Comparison of ENCODE assay signal across 8 mouse cellular contexts in the genomic region with DNA sequence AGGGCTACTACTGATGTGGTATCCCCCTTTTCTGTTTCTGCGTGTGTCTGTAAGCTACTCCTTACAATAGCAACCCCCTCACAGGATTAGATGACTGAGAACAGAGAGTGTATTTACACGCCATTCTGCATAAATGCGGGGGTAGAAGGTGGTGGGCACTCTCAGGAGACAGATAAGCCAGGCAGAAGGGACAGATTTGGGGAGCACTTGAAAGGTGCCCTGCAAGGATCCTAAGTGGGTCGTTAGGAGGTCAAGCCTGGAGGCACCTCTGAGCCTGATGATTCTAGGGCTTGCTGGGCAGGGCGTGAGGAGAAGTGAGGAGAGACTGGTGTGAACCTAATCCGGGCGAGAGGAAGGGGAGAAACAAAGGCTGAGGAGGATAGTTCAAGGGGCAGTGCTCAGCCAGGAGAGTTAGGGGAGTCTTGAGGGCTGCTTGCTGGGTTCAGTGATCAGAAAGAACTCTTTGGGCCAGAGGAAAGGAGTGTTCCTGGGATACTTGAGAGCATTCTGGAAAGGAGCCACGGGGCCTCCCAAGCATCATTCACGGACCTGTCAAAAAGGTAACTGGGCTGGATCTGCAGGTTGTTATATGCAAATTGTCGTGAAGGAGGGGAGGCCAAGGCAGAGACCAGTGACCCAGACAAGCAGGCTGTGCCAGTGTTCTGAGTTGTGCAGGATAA. TPM values are rescaled to one million over a fixed set of nuclear protein-coding genes. Genes with fewer than 3 reads are reported as not detected.
DNase-seq lines count a peak whose midpoint lies in the region; ATAC-seq and TF ChIP-seq lines count a peak whose summit lies in the region.

No protein-coding gene starts in this region.

- 14% methylated on average over 10 of the region's 10 CpGs for WGBS in heart, postnatal 0 days
- 20% methylated on average over 10 of the region's 10 CpGs for WGBS in liver, embryonic 11.5 days
- 19% methylated on average over 10 of the region's 10 CpGs for WGBS in neural tube, embryonic 11.5 days

- H3K4me1 ChIP-seq in heart, postnatal 0 days (ENCODE audit: control insufficient read depth, insufficient read depth): peaks cover 9% of the 10 kb centered on the region
- H3K4me1 ChIP-seq in liver, embryonic 11.5 days (replicated peaks; ENCODE audit: control insufficient read depth, insufficient read depth, low read length): peaks cover 9% of the 10 kb centered on the region
- peaks cover 6% of the 10 kb centered on the region; the same call in 1 of the 2 replicates for H3K4me1 ChIP-seq in neural tube, embryonic 11.5 days (ENCODE audit: control insufficient read depth, insufficient read depth, low read length)

- no peak for TF ChIP-seq CTCF in gastrocnemius, adult 2 months (IDR thresholded peaks at IDR 0.05)
- no peak for TF ChIP-seq CTCF in heart, postnatal 0 days (IDR thresholded peaks at IDR 0.05; ENCODE audit: low read depth)

- peak overlapping the region; percentile 82 for H3K4me2 ChIP-seq in heart, postnatal 0 days (ENCODE audit: low read depth, low read length)
- peak overlapping the region; percentile 73 for H3K4me2 ChIP-seq in liver, embryonic 11.5 days
- H3K4me2 ChIP-seq in neural tube, embryonic 11.5 days (ENCODE audit: low read depth): peak overlapping the region; percentile 79

- no peak for ATAC-seq in heart, postnatal 0 days (ENCODE audit: insufficient read depth, low read depth)
- ATAC-seq in liver, embryonic 11.5 days (replicated peaks; ENCODE audit: low FRiP score): no peak
- no peak for ATAC-seq in neural tube, embryonic 11.5 days (ENCODE audit: insufficient read depth, low FRiP score, low TSS enrichment)

- H3K9me3 ChIP-seq in heart, postnatal 0 days (replicated peaks; ENCODE audit: control insufficient read depth, low read length): no peaks in the 10 kb centered on the region
- no peaks in the 10 kb centered on the region for H3K9me3 ChIP-seq in liver, embryonic 11.5 days (ENCODE audit: control insufficient read depth, low read length)
- no peaks in the 10 kb centered on the region for H3K9me3 ChIP-seq in neural tube, embryonic 11.5 days (ENCODE audit: control insufficient read depth, low read length)

- no peak for TF ChIP-seq EP300 in heart, postnatal 0 days (IDR thresholded peaks at IDR 0.05; ENCODE audit: low read depth)

- peak overlapping the region; percentile 92 for H3K27ac ChIP-seq in gastrocnemius, adult 2 months
- H3K27ac ChIP-seq in heart, postnatal 0 days (ENCODE audit: low read depth): no peak overlapping the region
- H3K27ac ChIP-seq in liver, embryonic 11.5 days (ENCODE audit: low read depth, low read length): no peak overlapping the region
- no peak overlapping the region; the same call in 1 of the 2 replicates for H3K27ac ChIP-seq in neural tube, embryonic 11.5 days (ENCODE audit: low read depth, low read length)

- no peaks in the 10 kb centered on the region for H3K27me3 ChIP-seq in heart, postnatal 0 days (ENCODE audit: control insufficient read depth, insufficient read depth, low read length)
- H3K27me3 ChIP-seq in liver, embryonic 11.5 days (replicated peaks; ENCODE audit: control insufficient read depth, insufficient read depth, low read length): no peaks in the 10 kb centered on the region
- no peaks in the 10 kb centered on the region for H3K27me3 ChIP-seq in neural tube, embryonic 11.5 days (ENCODE audit: control insufficient read depth, insufficient read depth, low read length)

- peak overlapping the region; percentile 72 for H3K9ac ChIP-seq in heart, postnatal 0 days (replicated peaks; ENCODE audit: low read depth, low read length)
- H3K9ac ChIP-seq in liver, embryonic 11.5 days (ENCODE audit: low read depth, low read length): peak overlapping the region; percentile 87
- peak overlapping the region; percentile 84 for H3K9ac ChIP-seq in neural tube, embryonic 11.5 days (ENCODE audit: low read length)

- H3K36me3 ChIP-seq in heart, postnatal 0 days (replicated peaks; ENCODE audit: control insufficient read depth, insufficient read depth, low read length): peaks cover 30% of the 10 kb centered on the region
- H3K36me3 ChIP-seq in liver, embryonic 11.5 days (ENCODE audit: control insufficient read depth, insufficient read depth, low read length): peaks cover 30% of the 10 kb centered on the region
- H3K36me3 ChIP-seq in neural tube, embryonic 11.5 days (ENCODE audit: control insufficient read depth, insufficient read depth, low read length): peaks cover 19% of the 10 kb centered on the region

- intact Hi-C loops in gastrocnemius, adult 2 months (cut with DNase I): loop anchor here (10.0 kb wide), 1 partner anchor 388 kb away; no protein-coding TSS in a partner anchor
- intact Hi-C loops in gastrocnemius, postnatal 36 days (cut with DNase I): loop anchor here (5.0 kb wide), 1 partner anchor 90 kb away; no protein-coding TSS in a partner anchor

- DNase-seq in gastrocnemius, adult 2 months: no peak
- DNase-seq in gastrocnemius, postnatal 36 days: no peak
- DNase-seq in Muller cell, postnatal 12 days (ENCODE audit: inconsistent ontology term): peak; percentile 9
- no peak for DNase-seq in heart, postnatal 0 days (ENCODE audit: low spot score)
- no peak for DNase-seq in liver, embryonic 11.5 days (ENCODE audit: low spot score)
- no peak for DNase-seq in neural tube, embryonic 11.5 days (ENCODE audit: low spot score)
- no peak for DNase-seq in spleen, postnatal 36 days (ENCODE audit: low spot score in 2 of 2)
- DNase-seq in thymus, adult 18-20 months: no peak

- H3K4me3 ChIP-seq in gastrocnemius, adult 2 months: peak overlapping the region; percentile 95
- peak overlapping the region; percentile 64 for H3K4me3 ChIP-seq in heart, postnatal 0 days (ENCODE audit: low read depth, low read length)
- peak overlapping the region; percentile 80 for H3K4me3 ChIP-seq in liver, embryonic 11.5 days (ENCODE audit: low read depth, low read length)
- peak overlapping the region; percentile 66 for H3K4me3 ChIP-seq in neural tube, embryonic 11.5 days (ENCODE audit: low read depth, low read length)

RNA-seq across cellular contexts. Expression of a gene that starts 0.9 kb away (rescaled TPM):
- 1 to 10 TPM; 1.8 to 2.9 TPM for total RNA-seq in gastrocnemius, adult 2 months (2021)
- 1 to 10 TPM; 2.3 TPM for total RNA-seq in gastrocnemius, postnatal 36 days (2021)
- total RNA-seq in heart, postnatal 0 days (2014; rRNA removed; ENCODE audit: low replicate concordance): 6.3 and 7.9 TPM in 2 replicates
- 3.6 and 3.9 TPM in 2 replicates for polyA plus RNA-seq in heart, postnatal 0 days (2015; fragmentation: Nextera tagmentation; extraction: Ambion mirVana)
- 7.5 and 8.7 TPM in 2 replicates for polyA plus RNA-seq in liver, embryonic 11.5 days (2014; fragmentation: Nextera tagmentation; extraction: Ambion mirVana)
- polyA plus RNA-seq in neural tube, embryonic 11.5 days (2014; fragmentation: Nextera tagmentation; extraction: Ambion mirVana): 11.0 and 11.6 TPM in 2 replicates

RNA-seq across cellular contexts. Expression of a gene that starts 12.8 kb away (rescaled TPM):
- total RNA-seq in gastrocnemius, adult 2 months (2021): 1 to 10 TPM in 1 of 2 experiments, under 1 TPM in 1; 0.26 to 1.0 TPM
- under 1 TPM; 0.13 to 0.89 TPM for total RNA-seq in gastrocnemius, postnatal 36 days (2021)
- not detected in 2 replicates for total RNA-seq in heart, postnatal 0 days (2014; rRNA removed; ENCODE audit: low replicate concordance)
- 0.41 and 0.56 TPM in 2 replicates for polyA plus RNA-seq in heart, postnatal 0 days (2015; fragmentation: Nextera tagmentation; extraction: Ambion mirVana)
- polyA plus RNA-seq in liver, embryonic 11.5 days (2014; fragmentation: Nextera tagmentation; extraction: Ambion mirVana): 0.79 and 0.90 TPM in 2 replicates
- polyA plus RNA-seq in neural tube, embryonic 11.5 days (2014; fragmentation: Nextera tagmentation; extraction: Ambion mirVana): 0.34 TPM in 1 of 2 replicates, not detected in the other

RNA-seq across cellular contexts. Expression of a gene that starts 17.5 kb away (rescaled TPM):
- not detected for total RNA-seq in gastrocnemius, adult 2 months (2021)
- total RNA-seq in gastrocnemius, postnatal 36 days (2021): not detected
- not detected in 2 replicates for total RNA-seq in heart, postnatal 0 days (2014; rRNA removed; ENCODE audit: low replicate concordance)
- not detected in 2 replicates for polyA plus RNA-seq in heart, postnatal 0 days (2015; fragmentation: Nextera tagmentation; extraction: Ambion mirVana)
- polyA plus RNA-seq in liver, embryonic 11.5 days (2014; fragmentation: Nextera tagmentation; extraction: Ambion mirVana): 0.18 TPM in 1 of 2 replicates, not detected in the other
- not detected in 2 replicates for polyA plus RNA-seq in neural tube, embryonic 11.5 days (2014; fragmentation: Nextera tagmentation; extraction: Ambion mirVana)

RNA-seq across cellular contexts. Expression of a gene that starts 38.2 kb away (rescaled TPM):
- total RNA-seq in gastrocnemius, adult 2 months (2021): not detected
- total RNA-seq in gastrocnemius, postnatal 36 days (2021): not detected
- not detected in 2 replicates for total RNA-seq in heart, postnatal 0 days (2014; rRNA removed; ENCODE audit: low replicate concordance)
- polyA plus RNA-seq in heart, postnatal 0 days (2015; fragmentation: Nextera tagmentation; extraction: Ambion mirVana): not detected in 2 replicates
- not detected in 2 replicates for polyA plus RNA-seq in liver, embryonic 11.5 days (2014; fragmentation: Nextera tagmentation; extraction: Ambion mirVana)
- not detected in 2 replicates for polyA plus RNA-seq in neural tube, embryonic 11.5 days (2014; fragmentation: Nextera tagmentation; extraction: Ambion mirVana)

RNA-seq across cellular contexts. Expression of a gene that starts 39.6 kb away (rescaled TPM):
- under 1 TPM in 1 of 2 experiments, not detected in 1; 0.22 TPM for total RNA-seq in gastrocnemius, adult 2 months (2021)
- total RNA-seq in gastrocnemius, postnatal 36 days (2021): not detected
- total RNA-seq in heart, postnatal 0 days (2014; rRNA removed; ENCODE audit: low replicate concordance): not detected in 2 replicates
- not detected in 2 replicates for polyA plus RNA-seq in heart, postnatal 0 days (2015; fragmentation: Nextera tagmentation; extraction: Ambion mirVana)
- polyA plus RNA-seq in liver, embryonic 11.5 days (2014; fragmentation: Nextera tagmentation; extraction: Ambion mirVana): 0.44 and 0.56 TPM in 2 replicates
- 0.39 TPM in 1 of 2 replicates, not detected in the other for polyA plus RNA-seq in neural tube, embryonic 11.5 days (2014; fragmentation: Nextera tagmentation; extraction: Ambion mirVana)
